Mouse (Mus musculus): Measurements from ENCODE around the gene Eepd1.

The Eepd1 gene

DNA sequence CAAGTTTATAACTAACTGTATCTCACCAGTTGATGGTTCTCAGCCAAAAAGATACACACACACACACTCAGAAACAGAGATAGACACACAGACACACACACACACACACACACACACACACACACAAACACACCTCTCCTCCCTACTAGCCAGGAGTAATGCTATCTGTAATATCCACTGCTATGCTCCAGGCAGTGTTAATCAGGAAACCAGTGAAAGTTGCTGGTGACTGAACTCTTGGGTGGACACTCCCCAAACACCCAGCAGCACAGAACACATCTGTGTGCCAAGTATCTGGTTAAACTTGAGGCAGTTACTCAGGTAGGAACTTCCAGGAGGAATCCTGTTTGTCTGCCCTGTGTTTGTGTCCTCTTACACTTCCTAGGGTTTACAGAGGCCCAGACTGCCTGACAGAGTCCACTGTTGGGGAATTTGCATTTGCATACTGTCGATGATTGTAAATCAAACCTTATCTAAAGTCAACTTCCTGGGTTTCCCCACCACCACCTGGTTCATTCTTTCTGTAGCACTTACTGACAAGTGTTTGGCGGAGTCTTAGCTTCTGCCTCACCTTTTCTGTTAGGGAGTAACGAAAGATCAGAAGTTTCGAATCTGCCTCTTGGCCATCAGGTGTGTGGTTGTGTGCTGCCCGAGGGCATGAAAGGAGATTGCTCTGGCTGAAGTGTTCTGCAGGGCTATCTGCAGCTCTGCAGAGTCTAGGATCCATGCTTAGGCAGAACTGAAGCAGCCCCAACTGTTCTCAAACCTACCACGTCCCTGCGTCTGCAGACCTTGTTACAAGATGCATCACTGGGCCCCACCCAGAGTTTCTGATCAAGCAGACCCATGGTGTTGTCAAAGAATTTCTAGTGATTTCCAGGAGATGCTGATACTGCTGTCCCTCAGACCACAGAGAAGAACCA lies 97.6 kb downstream of the Eepd1 start:
- no peak for DNase-seq

GRCm38 (mm10) chr9:25583621-25584020 lies 102.3 kb downstream of the Eepd1 start:
- no peak for DNase-seq

DNA sequence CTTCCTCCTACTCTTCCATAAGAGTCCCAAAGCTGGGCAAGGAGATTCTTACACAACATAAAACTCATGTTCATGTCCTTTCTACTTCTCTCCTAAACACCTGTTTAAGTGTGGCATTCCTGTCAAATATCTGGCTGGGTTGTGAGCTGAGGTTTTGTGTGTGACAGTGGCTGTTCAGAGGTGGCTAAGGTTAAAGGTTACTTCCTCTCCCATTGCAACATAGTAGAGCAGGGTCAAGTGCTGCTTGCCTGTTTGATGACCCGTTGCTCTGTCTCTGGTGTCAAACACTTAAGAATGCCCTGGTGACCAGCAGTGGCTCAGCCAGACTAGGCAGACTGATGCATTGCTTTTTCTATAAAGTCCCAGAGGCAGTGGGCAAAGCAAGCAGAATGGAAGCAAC lies 104.3 kb downstream of the Eepd1 start:
- DNase-seq: no peak

GRCm38 (mm10) chr9:25588581-25588980 lies 107.2 kb downstream of the Eepd1 start:
- DNase-seq: no peak

- DNase-seq: no peak
Measured at GRCm38 (mm10) chr9:25590740-25591139, 109.4 kb downstream of the Eepd1 start.

GRCm38 (mm10) chr9:25591390-25592354 lies 110.3 kb downstream of the Eepd1 start:
- peak; percentile 31 to 69 for DNase-seq

GRCm38 (mm10) chr9:25592355-25592955 lies 111.1 kb downstream of the Eepd1 start:
- peak; percentile 44 to 73 for DNase-seq

- peak; percentile 29 to 40 for DNase-seq
Measured at GRCm38 (mm10) chr9:25624744-25625143, 143.4 kb downstream of the Eepd1 start.

GRCm38 (mm10) chr9:25629531-25630099 lies 148.3 kb downstream of the Eepd1 start:
- DNase-seq: no peak

Data from kidney, postnatal 36 days (tissue).